Mouse (Mus musculus): Measurements from ENCODE around the gene Fkbp15. TPM values are rescaled to one million over a fixed set of nuclear protein-coding genes. Genes with fewer than 3 reads are reported as not detected.

Fkbp15 gene
- polyA plus RNA-seq, 1 experiment from 2014 or later, result 18.6 TPM

DNA sequence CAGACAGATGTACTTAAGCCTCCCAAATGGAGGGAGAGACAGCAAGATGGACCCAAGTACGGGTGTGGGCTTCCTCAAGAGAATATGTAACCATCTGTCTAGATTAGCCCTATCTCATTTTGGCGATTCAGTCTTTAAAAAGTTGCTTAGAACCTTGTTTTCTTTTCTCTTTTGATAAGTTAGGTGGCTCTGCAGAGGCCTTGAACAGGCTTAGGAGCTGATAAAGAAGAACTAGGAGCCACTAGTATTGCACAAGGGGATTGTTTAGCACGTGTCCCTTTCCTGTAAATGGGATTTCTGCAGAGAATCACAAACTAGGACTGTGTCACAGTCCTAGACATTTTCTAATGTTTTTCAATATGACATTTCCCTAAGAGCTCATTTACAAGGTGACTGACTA is 8.7 kb upstream of the Fkbp15 start:
- H3K9me3 ChIP-seq (replicated peaks), result no peaks in the 10 kb centered on the region
- H3K4me3 ChIP-seq, result no peak overlapping the region
- ATAC-seq, result peak; percentile 80
- no peaks in the 10 kb centered on the region for H3K27me3 ChIP-seq (replicated peaks)
- H3K4me2 ChIP-seq, result peak overlapping the region; percentile 54
- H3K27ac ChIP-seq, result peak overlapping the region; percentile 86
- peaks cover 3% of the 10 kb centered on the region for H3K36me3 ChIP-seq
- peaks cover 90% of the 10 kb centered on the region for H3K4me1 ChIP-seq
- peak overlapping the region; percentile 27; the same call in 1 of the 2 replicates for H3K9ac ChIP-seq
- WGBS (ENCODE audit: insufficient replicate concordance), result 6% methylated on average over 3 of the region's 3 CpGs

DNA sequence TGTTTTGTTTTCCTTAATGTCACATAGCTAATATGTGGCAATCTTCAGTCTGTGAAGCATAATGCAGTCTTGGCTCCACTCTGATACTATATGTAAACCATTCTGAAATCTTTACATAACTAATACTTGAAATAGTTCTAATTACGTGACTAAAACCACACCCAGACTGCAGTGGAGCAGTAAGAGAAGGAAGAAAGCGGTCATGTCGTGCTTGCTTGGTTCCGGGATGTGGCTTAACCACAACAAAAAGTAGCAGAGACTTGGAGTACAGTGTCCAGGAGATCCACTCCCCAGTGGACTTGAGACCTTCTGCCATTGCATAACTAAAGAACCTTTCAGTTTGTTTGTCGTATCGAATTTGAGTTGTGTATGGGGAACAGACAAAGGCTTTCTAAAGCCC is 7.2 kb upstream of the Fkbp15 start:
- Histone ChIP-seq H3K4me2 (peak overlapping the region; percentile 36), H3K27me3 (replicated peaks) (no peaks in the 10 kb centered on the region), H3K9ac (no peak overlapping the region), H3K4me3 (no peak overlapping the region), H3K27ac (peak overlapping the region; percentile 60), H3K4me1 (peaks cover 78% of the 10 kb centered on the region), H3K36me3 (peaks cover 3% of the 10 kb centered on the region), H3K9me3 (replicated peaks) (no peaks in the 10 kb centered on the region)
- WGBS (ENCODE audit: insufficient replicate concordance), result 66% methylated on average over 6 of the region's 6 CpGs
- no peak for ATAC-seq

DNA sequence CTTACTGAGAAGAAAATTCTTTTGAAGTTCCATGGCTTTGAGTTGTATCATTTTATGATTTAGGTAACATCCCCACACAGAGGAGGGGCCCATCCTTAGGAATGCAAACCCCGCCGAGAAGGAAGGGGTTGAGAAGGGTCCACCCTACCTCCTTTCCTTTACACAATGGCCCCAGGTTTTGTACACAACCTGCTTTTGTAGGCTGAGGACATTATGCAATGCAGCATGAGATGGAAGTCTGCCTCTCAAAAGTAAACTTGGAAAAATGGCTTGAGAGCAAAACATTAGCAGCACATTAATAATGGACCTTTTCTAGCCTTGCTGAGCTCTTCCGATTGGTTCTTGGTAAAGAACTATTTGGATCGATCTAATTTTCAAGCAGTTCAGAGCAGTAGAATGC is 5.9 kb upstream of the Fkbp15 start:
- Histone ChIP-seq H3K4me1 (peaks cover 76% of the 10 kb centered on the region), H3K9me3 (replicated peaks) (no peaks in the 10 kb centered on the region), H3K4me3 (no peak overlapping the region), H3K9ac (no peak overlapping the region), H3K4me2 (no peak overlapping the region), H3K27ac (no peak overlapping the region), H3K36me3 (peaks cover 3% of the 10 kb centered on the region), H3K27me3 (replicated peaks) (no peaks in the 10 kb centered on the region)
- ATAC-seq, result no peak
- WGBS (ENCODE audit: insufficient replicate concordance), result 73% methylated on average over 4 of the region's 4 CpGs

DNA sequence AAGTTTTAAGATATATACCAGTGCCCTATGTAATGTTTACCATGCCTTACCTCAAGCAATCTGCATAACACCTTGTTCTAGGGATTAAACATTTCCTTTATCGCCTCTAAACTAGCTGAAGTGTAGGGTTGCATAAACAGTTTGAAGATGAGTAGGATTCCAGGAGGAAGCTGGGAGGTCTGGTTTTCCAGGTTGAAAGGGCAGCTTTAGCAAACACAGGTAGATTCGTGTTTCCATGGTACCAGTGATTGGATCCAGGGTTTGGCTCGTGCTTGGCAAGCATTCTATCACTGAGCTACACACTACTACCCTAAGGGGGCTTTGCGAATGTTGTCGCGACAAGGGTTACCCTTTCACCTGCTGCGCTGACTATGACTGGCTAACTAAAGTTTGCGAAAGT is 4.0 kb upstream of the Fkbp15 start:
- H3K4me2 ChIP-seq, result peak overlapping the region; percentile 10; the same call in 1 of the 2 replicates
- 0 out of 2 replicates have a peak overlapping the region, but pooled peaks have one; percentile 25 for H3K27ac ChIP-seq

GRCm38 (mm10) chr4:62362437-62362836 is 2.1 kb upstream of the Fkbp15 start:
- Histone ChIP-seq H3K9ac (no peak overlapping the region), H3K4me1 (peaks cover 59% of the 10 kb centered on the region), H3K9me3 (replicated peaks) (no peaks in the 10 kb centered on the region), H3K27ac (no peak overlapping the region), H3K4me3 (no peak overlapping the region), H3K36me3 (peaks cover 11% of the 10 kb centered on the region; the same call in 1 of the 2 replicates), H3K27me3 (replicated peaks) (no peaks in the 10 kb centered on the region), H3K4me2 (peak overlapping the region; percentile 86)
- ATAC-seq, result no peak
- 60% methylated on average over 2 of the region's 2 CpGs for WGBS (ENCODE audit: insufficient replicate concordance)

More for the DNA sequence above, 4.0 kb upstream of the Fkbp15 start:
- WGBS (ENCODE audit: insufficient replicate concordance), result 87% methylated on average over 8 of the region's 8 CpGs
- ATAC-seq, result no peak
- Histone ChIP-seq H3K9ac (no peak overlapping the region), H3K36me3 (no peaks in the 10 kb centered on the region; the same call in 1 of the 2 replicates), H3K4me3 (no peak overlapping the region), H3K9me3 (replicated peaks) (no peaks in the 10 kb centered on the region), H3K27me3 (replicated peaks) (no peaks in the 10 kb centered on the region), H3K4me1 (peaks cover 62% of the 10 kb centered on the region)

DNA sequence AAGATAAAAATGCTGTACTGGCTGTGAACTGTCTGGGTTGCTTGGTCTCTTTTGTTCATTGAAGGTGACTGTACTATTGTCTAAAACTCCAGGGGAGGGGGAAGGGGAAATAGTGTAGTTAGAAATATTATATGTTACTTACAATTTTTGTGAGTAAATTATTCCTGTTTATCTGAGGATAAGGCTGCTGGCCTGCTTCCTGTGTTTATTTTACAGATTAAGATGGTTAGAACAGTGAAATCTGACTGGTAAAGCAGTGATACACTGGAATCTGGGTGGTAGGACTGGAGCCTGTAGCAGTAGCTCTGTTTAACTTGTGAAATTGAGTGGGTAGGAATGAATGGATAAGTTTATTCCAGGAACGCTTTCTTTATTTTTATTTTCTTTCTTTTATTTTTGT is 1.6 kb upstream of the Fkbp15 start:
- Histone ChIP-seq H3K27me3 (replicated peaks) (no peaks in the 10 kb centered on the region), H3K4me1 (peaks cover 54% of the 10 kb centered on the region), H3K9me3 (replicated peaks) (no peaks in the 10 kb centered on the region), H3K36me3 (peaks cover 13% of the 10 kb centered on the region; the same call in 1 of the 2 replicates), H3K27ac (peak overlapping the region; percentile 62; the same call in 1 of the 2 replicates), H3K4me2 (peak overlapping the region; percentile 86), H3K9ac (peak overlapping the region; percentile 82), H3K4me3 (peak overlapping the region; percentile 78)
- ATAC-seq, result no peak
- 83% methylated on average over 1 of the region's 1 CpGs for WGBS (ENCODE audit: insufficient replicate concordance)

DNA sequence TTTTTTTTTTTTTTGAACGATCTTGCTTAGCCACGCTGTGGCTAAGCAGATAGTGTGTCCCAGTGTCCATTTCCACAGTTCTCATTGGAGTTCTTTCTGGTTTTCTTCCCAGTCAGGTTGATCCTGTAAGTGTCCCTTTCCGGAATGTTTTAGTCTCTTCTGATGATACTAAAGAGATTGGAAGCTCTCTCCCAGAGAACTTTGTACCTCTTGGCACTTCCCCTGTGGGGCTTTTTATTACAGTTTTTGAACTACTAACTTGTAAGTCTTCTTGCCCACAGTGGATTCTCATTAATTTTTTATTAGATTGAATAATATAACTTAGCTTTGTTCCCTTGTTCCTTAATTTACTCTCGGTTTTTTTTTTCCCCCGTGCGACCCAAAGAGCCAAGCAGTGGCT is 1.2 kb upstream of the Fkbp15 start:
- peak overlapping the region; percentile 78 for H3K4me3 ChIP-seq
- H3K27ac ChIP-seq, result peak overlapping the region; percentile 62; the same call in 1 of the 2 replicates
- no peaks in the 10 kb centered on the region for H3K9me3 ChIP-seq (replicated peaks)
- H3K27me3 ChIP-seq (replicated peaks), result no peaks in the 10 kb centered on the region
- H3K36me3 ChIP-seq, result peaks cover 17% of the 10 kb centered on the region
- peaks cover 51% of the 10 kb centered on the region for H3K4me1 ChIP-seq
- no peak for ATAC-seq
- H3K9ac ChIP-seq, result peak overlapping the region; percentile 82
- WGBS (ENCODE audit: insufficient replicate concordance), result 21% methylated on average over 6 of the region's 6 CpGs
- peak overlapping the region; percentile 86 for H3K4me2 ChIP-seq

DNA sequence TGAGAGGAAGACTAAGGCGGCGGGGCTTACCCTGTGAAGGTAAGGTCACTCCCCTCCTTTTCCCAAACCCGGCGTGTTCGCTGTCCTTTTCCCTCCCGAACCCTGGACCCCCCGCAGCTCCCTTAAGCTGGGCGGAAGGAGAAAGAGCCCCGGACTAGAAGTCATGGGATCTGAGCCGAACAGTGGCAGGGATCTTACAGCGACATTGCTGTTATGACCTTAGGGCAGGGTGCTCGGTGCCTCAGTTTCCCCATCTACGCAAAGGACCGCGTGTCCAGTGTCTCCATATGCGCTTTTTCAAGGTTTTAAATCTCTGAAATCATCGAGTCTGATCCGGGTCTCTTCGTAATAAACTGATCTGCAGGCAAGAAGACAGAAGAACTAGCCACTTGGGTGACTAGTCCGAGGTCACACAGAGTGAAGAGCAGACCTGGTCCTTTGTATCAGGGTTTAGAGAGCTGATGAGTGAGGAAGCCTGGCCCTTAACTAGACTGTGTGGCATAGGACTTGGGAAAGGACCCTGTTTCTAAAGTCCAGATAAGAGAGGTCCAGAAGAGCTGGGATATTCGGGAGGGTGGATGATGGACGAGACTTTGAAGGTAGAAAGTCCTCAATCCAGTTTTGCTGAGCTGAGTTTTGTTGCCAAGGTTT is 582 bp upstream of the Fkbp15 start:
- H3K4me1 ChIP-seq, result peaks cover 45% of the 10 kb centered on the region
- H3K4me3 ChIP-seq, result peak overlapping the region; percentile 78
- peak overlapping the region; percentile 82 for H3K9ac ChIP-seq
- peak overlapping the region; percentile 74 for H3K27ac ChIP-seq
- H3K9me3 ChIP-seq (replicated peaks), result no peaks in the 10 kb centered on the region
- H3K36me3 ChIP-seq, result peaks cover 22% of the 10 kb centered on the region
- WGBS (ENCODE audit: insufficient replicate concordance), result under 1% methylated on average over 22 of the region's 22 CpGs
- peak; percentile 44; the same call in 1 of the 2 replicates for ATAC-seq
- H3K4me2 ChIP-seq, result peak overlapping the region; percentile 86
- H3K27me3 ChIP-seq (replicated peaks), result no peaks in the 10 kb centered on the region

DNA sequence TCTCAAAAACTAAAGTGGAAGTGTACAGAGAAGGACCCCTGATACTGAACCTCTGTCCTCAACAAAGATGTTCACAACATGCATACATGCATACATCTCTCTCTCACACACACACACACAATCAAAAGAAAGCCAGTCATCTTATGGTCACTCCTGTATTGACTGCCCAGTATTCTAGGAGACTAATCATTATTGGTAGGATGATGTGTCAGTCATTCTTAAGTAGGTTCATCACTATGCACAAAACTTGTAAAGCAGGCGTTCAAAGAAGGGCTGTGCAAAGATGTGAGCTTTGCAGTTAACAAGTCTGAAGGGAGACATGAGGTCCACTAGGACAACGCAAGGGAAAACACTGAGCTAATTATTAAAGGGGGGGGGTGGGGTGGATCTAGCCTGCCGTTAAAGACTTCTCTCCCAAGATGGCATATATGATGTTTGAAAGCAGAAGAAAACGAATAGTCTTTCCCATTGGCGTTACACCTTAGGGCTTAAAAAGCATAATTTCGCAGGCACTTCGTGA is 1.0 kb downstream of the Fkbp15 start:
- WGBS (ENCODE audit: insufficient replicate concordance), result 22% methylated on average over 7 of the region's 7 CpGs
- Histone ChIP-seq H3K9me3 (replicated peaks) (no peaks in the 10 kb centered on the region), H3K4me1 (peaks cover 34% of the 10 kb centered on the region), H3K4me3 (peak overlapping the region; percentile 78), H3K9ac (peak overlapping the region; percentile 83), H3K4me2 (peak overlapping the region; percentile 86), H3K36me3 (peaks cover 33% of the 10 kb centered on the region), H3K27ac (peak overlapping the region; percentile 88), H3K27me3 (replicated peaks) (no peaks in the 10 kb centered on the region)
- no peak for ATAC-seq

DNA sequence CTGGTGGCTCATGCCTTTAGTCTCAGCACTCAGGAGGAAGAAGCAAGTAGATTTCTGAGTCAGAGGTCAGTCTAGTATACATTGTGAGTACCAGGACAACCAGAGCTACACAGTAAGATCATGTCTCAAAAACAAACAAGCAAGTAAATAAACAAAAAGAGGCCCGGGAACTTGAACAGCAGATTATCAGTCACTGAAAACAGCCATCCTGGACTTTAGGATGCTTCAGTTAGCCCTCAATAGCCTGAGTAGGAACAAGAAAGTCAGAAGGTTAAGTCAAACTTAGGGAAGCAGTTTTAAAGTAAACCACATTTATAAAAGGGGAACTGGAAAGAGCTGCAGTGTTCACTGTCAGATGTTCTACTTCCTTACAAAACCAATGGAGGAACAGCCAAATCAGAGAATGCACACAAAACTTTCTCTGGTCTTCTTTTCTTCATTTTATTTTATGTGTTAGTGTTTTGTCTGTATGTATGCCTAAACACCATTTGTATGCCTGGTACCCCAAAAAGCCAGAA is 2.7 kb downstream of the Fkbp15 start:
- H3K4me1 ChIP-seq, result peaks cover 31% of the 10 kb centered on the region
- H3K36me3 ChIP-seq, result peaks cover 40% of the 10 kb centered on the region
- 52% methylated on average over 1 of the region's 1 CpGs for WGBS (ENCODE audit: insufficient replicate concordance)
- H3K9ac ChIP-seq, result no peak overlapping the region
- ATAC-seq, result no peak
- no peak overlapping the region for H3K4me2 ChIP-seq
- H3K4me3 ChIP-seq, result no peak overlapping the region
- no peaks in the 10 kb centered on the region for H3K27me3 ChIP-seq (replicated peaks)
- H3K27ac ChIP-seq, result peak overlapping the region; percentile 32; the same call in 1 of the 2 replicates
- no peaks in the 10 kb centered on the region for H3K9me3 ChIP-seq (replicated peaks)

DNA sequence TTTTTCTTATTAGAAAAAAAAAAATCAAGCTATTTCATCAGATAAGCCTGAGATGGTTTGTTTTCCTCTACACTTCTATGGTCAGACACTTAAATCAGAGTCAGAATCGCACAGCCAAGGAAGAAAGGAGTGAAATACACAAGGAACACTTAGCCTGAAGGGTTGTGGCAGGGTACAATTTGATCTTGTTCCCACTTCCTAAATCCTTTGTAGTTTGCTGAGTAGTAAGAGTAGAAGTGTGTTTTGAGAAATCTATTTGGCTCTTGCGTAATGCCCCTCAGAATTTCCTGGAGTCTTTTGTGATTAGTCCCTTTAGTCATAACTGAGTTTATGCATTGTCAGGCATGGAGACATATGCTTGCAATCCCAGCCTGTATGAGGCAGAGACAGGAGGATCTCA is 11.0 kb downstream of the Fkbp15 start:
- peaks cover 63% of the 10 kb centered on the region for H3K36me3 ChIP-seq
- ATAC-seq, result no peak
- no peak overlapping the region for H3K4me2 ChIP-seq
- no peak overlapping the region for H3K4me3 ChIP-seq
- WGBS (ENCODE audit: insufficient replicate concordance), result 91% methylated on average over 2 of the region's 2 CpGs
- H3K9ac ChIP-seq, result no peak overlapping the region
- H3K27ac ChIP-seq, result no peak overlapping the region
- peaks cover 13% of the 10 kb centered on the region for H3K4me1 ChIP-seq
- no peaks in the 10 kb centered on the region for H3K9me3 ChIP-seq (replicated peaks)
- no peaks in the 10 kb centered on the region for H3K27me3 ChIP-seq (replicated peaks)

DNA sequence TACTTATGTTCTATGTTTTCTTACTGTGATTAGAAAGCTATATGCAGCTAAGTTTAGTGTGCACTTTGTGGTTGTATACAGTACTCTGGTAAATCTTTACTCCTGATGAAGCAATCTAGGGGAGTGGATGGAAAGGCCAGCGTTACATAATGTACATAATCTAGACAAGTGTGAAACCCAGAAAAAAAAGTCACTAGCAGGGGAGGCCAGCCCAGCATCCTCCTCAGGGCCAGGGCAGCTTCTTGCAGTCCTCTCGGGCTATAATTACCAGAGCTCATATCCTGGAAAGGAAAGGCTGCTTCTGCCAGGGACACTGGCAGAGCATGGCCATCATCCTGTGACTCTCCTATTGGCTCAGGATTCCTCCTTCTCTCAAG is 12.0 kb downstream of the Fkbp15 start:
- WGBS (ENCODE audit: insufficient replicate concordance), result 58% methylated on average over 2 of the region's 2 CpGs
- no peaks in the 10 kb centered on the region for H3K9me3 ChIP-seq (replicated peaks)
- peaks cover 13% of the 10 kb centered on the region for H3K4me1 ChIP-seq
- no peak overlapping the region for H3K4me3 ChIP-seq
- ATAC-seq, result no peak
- H3K27me3 ChIP-seq (replicated peaks), result no peaks in the 10 kb centered on the region
- H3K27ac ChIP-seq, result peak overlapping the region; percentile 37; the same call in 1 of the 2 replicates
- no peak overlapping the region for H3K9ac ChIP-seq
- peaks cover 69% of the 10 kb centered on the region for H3K36me3 ChIP-seq
- H3K4me2 ChIP-seq, result peak overlapping the region; percentile 15; the same call in 1 of the 2 replicates

Data from liver, embryonic 12.5 days (tissue).